Mouse (Mus musculus) yolk sac, embryonic 10.5 days (tissue): ENCODE data around the gene Mmp17.
A peak's percentile ranks its signal among the peaks of the same experiment; 100 is the strongest.
"Not testable (repeated sequence)": the region's sequence is repeated elsewhere in the genome, so short reads cannot be mapped to it uniquely, and the experiment has no call there.

ENCODE experiments used
- DNase-seq: peaks from one replicate; pipeline ENCODE4 v3.0.0-alpha.2; 2017; ENCODE audit warnings: low spot score

Gene Mmp17

GRCm38 (mm10) chr5:129590915-129591314, 6.9 kb downstream of the Mmp17 start:
- peak; percentile 11 for DNase-seq

- peak; percentile 45 for DNase-seq
Measured at GRCm38 (mm10) chr5:129594116-129595114, 10.4 kb downstream of the Mmp17 start.

DNA sequence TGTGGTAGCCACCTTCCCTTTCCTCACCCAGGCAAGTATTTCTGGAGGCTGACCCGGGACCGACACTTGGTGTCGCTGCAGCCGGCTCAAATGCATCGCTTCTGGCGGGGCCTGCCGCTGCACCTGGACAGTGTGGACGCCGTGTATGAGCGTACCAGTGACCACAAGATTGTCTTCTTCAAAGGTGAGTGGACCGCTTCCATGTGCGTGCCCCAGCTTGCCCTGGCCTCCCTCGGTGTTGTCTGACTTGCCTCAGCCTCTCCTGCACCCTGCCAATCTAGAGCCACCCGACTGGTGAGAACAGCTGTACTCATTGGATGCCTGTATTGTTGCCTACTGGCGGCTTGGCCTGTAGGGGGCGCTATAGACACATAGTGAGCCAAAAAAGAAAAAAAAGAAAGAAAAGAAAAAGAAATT, 18.1 kb downstream of the Mmp17 start:
- DNase-seq: peak; percentile 14

DNA sequence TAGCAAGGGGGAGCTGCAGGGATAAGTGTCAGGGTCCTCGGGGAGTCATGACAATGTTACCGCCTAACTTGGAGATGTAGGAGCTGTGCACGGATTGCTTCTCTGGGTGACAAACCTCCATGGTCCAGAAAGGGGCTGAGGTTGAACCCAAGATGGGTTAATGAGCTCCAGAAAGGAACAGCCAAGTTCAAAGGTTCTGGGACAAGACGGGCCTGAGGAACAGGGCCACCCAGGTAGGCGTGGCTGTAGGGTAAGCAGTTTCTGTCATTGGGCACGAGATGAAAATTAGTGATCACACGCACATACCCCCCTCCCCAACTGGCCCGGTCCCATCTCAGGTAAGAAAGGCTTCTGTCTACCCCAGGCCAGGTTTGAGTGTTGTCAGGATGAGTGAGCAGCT, 23.5 kb downstream of the Mmp17 start:
- DNase-seq: no peak

GRCm38 (mm10) chr5:129611060-129611459, 27.1 kb downstream of the Mmp17 start:
- DNase-seq: peak; percentile 65

DNA sequence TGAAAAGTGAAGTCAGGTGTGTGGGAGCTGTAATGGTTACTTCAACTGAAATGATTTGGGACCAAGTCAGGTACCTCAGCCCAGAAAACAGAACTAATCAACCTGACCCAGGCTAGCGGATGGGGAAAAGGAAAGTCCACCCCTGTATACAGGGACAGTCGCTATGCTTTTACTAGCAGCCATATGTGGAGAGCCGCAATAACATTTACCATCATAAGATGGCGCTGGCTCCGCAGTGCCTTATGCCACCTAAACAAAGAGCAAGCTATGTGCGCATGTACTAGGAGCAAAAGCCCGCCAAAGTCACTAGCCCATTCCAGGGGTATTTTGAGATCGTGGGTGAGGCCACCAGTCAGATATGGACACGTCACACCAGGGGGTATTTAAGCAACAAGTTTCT, 36.6 kb downstream of the Mmp17 start:
- DNase-seq: peak; percentile 14

DNA sequence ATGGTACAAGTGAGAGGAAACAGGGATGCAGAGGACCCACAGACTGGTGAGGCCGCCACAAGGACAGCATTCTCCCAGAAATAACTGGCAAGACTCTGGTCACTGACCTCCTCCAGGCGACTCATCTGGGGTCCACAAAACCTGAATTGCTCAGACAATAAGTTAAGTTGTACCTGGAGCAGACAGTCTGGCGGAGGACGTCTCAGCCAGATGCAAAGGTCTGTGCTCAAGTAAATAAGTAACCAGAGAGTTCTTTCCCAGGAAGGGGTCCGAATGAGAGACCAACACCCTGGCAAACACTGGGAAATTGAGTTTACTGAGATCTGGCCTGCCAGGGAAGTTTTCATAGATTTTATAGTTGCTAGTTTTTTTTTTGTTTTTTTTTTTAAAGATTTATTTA, 37.4 kb downstream of the Mmp17 start:
- DNase-seq: peak; percentile 71

- DNase-seq: peak; percentile 17
Measured at GRCm38 (mm10) chr5:129626099-129626498, 42.1 kb downstream of the Mmp17 start.

- peak; percentile 18 for DNase-seq
Measured at GRCm38 (mm10) chr5:129626586-129626985, 42.6 kb downstream of the Mmp17 start.

DNA sequence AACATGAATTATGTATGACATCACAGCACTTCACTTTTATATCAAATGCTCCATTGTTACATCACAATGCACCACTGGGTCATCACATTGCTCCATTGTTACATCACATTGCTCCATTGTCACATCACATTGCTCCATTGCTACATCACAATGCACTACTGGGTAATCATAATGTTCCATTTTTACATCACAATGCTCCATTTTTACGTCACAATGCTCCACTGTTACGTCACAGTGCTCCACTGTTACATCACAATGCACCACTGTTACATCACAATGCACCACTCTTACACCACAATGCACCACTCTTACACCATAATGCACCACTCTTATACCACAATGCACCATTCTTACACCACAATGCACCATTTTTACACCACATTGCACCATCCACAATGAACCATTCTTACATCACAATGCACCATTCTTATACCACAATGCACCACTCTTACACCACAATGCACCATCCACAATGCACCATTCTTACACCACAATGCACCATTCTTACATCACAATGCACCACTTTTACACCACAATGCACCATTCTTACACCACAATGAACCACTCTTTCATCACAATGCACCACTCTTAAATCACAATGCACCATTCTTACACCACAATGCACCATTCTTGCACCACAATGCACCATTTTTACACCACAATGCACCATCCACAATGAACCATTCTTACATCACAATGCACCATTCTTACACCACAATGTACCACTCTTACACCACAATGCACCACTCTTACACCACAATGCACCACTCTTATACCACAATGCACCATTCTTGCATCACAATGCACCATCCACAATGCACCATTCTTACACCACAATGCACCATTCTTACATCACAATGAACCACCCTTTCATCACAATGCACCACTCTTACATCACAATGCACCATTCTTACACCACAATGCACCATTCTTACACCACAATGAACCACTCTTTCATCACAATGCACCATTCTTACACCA, 48.6 kb downstream of the Mmp17 start:
- not testable (repeated sequence) for DNase-seq

- no peak for DNase-seq
Measured at GRCm38 (mm10) chr5:129650858-129651257, 66.9 kb downstream of the Mmp17 start.

DNA sequence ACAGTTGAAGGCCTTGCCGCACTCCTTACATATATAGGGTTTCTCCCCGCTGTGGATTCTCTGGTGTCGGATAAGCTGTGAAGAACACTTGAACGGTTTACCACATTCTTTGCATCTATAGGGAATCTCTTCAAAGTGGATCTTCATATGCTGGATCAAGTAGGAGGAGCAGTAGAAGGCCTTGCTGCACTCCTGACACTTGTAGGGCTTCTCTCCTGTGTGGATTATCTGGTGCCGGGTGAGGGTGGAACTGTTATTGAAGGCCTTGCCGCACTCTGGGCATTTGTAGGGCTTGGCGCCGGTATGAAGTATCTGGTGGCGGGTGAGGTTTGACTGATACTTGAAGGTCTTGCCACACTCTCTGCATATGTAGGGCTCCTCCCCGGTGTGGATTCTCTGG, 73.0 kb downstream of the Mmp17 start:
- no peak for DNase-seq

DNA sequence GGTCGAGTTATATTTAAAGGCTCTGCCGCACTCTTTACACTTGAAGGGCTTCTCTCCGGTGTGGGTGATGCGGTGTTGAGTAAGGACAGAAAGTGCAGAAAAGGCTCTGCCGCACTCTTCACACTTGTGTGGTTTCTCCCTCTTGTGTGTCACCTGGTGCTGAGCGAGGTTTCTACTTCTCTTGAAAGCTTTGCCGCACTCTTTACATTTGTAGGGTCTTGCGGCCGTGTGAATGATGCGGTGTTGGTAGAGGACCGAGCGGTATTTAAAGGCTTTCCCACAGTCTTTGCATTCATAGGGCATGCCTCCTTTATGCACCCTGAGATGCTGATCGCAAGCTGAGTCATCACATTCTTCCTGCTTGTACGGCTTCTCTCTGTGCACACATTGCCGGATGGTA, 74.0 kb downstream of the Mmp17 start:
- no peak for DNase-seq
